Mouse (Mus musculus): ENCODE measurements around the gene Rbfox3. TPM values are rescaled to one million over a fixed set of nuclear protein-coding genes. Genes with fewer than 3 reads are reported as not detected.

The Rbfox3 gene
- polyA plus RNA-seq, 1 experiment from 2014 or later: 56.3 TPM

GRCm38 (mm10) chr11:118875243-118875897, 36.0 kb downstream of the Rbfox3 start:
- ATAC-seq: peak; percentile 74
- H3K27ac ChIP-seq (ENCODE audit: low read length): no peak overlapping the region

GRCm38 (mm10) chr11:118874487-118875095, 36.8 kb downstream of the Rbfox3 start:
- no peaks in the 10 kb centered on the region for H3K27me3 ChIP-seq (replicated peaks; ENCODE audit: control insufficient read depth, insufficient read depth, low read length)

More at GRCm38 (mm10) chr11:118875243-118875897, 36.0 kb downstream of the Rbfox3 start:
- Histone ChIP-seq H3K9me3 (ENCODE audit: control insufficient read depth, low read length) (no peaks in the 10 kb centered on the region), H3K4me2 (ENCODE audit: low read length) (no peak overlapping the region), H3K4me3 (replicated peaks; ENCODE audit: low read length) (no peak overlapping the region), H3K9ac (replicated peaks; ENCODE audit: low read depth, low read length) (no peak overlapping the region), H3K27me3 (replicated peaks; ENCODE audit: control insufficient read depth, insufficient read depth, low read length) (no peaks in the 10 kb centered on the region), H3K36me3 (ENCODE audit: control insufficient read depth, insufficient read depth) (no peaks in the 10 kb centered on the region), H3K4me1 (replicated peaks; ENCODE audit: control insufficient read depth, insufficient read depth, low read length) (peaks cover 23% of the 10 kb centered on the region)
- WGBS: 11% methylated on average over 5 of the region's 5 CpGs

GRCm38 (mm10) chr11:118874022-118874421, 37.4 kb downstream of the Rbfox3 start:
- H3K9ac ChIP-seq (replicated peaks; ENCODE audit: low read depth, low read length): no peak overlapping the region

More at GRCm38 (mm10) chr11:118874487-118875095, 36.8 kb downstream of the Rbfox3 start:
- Histone ChIP-seq H3K4me3 (replicated peaks; ENCODE audit: low read length) (no peak overlapping the region), H3K9me3 (ENCODE audit: control insufficient read depth, low read length) (no peaks in the 10 kb centered on the region), H3K36me3 (ENCODE audit: control insufficient read depth, insufficient read depth) (no peaks in the 10 kb centered on the region), H3K4me1 (replicated peaks; ENCODE audit: control insufficient read depth, insufficient read depth, low read length) (peaks cover 23% of the 10 kb centered on the region), H3K27ac (ENCODE audit: low read length) (no peak overlapping the region), H3K9ac (replicated peaks; ENCODE audit: low read depth, low read length) (no peak overlapping the region), H3K4me2 (ENCODE audit: low read length) (no peak overlapping the region)
- ATAC-seq: 0 out of 2 replicates have a peak, but pooled peaks have one; percentile 31
- 16% methylated on average over 7 of the region's 7 CpGs for WGBS

GRCm38 (mm10) chr11:118871527-118871926, 39.9 kb downstream of the Rbfox3 start:
- WGBS: 81% methylated on average over 10 of the region's 10 CpGs
- H3K27me3 ChIP-seq (replicated peaks; ENCODE audit: control insufficient read depth, insufficient read depth, low read length): no peaks in the 10 kb centered on the region

More at GRCm38 (mm10) chr11:118874022-118874421, 37.4 kb downstream of the Rbfox3 start:
- Histone ChIP-seq H3K27me3 (replicated peaks; ENCODE audit: control insufficient read depth, insufficient read depth, low read length) (no peaks in the 10 kb centered on the region), H3K9me3 (ENCODE audit: control insufficient read depth, low read length) (no peaks in the 10 kb centered on the region), H3K4me3 (replicated peaks; ENCODE audit: low read length) (no peak overlapping the region), H3K4me2 (ENCODE audit: low read length) (no peak overlapping the region), H3K36me3 (ENCODE audit: control insufficient read depth, insufficient read depth) (no peaks in the 10 kb centered on the region), H3K4me1 (replicated peaks; ENCODE audit: control insufficient read depth, insufficient read depth, low read length) (peaks cover 23% of the 10 kb centered on the region), H3K27ac (ENCODE audit: low read length) (no peak overlapping the region)
- 54% methylated on average over 11 of the region's 11 CpGs for WGBS
- ATAC-seq: no peak

GRCm38 (mm10) chr11:118863360-118863759, 48.0 kb downstream of the Rbfox3 start:
- Histone ChIP-seq H3K4me1 (replicated peaks; ENCODE audit: control insufficient read depth, insufficient read depth, low read length) (0 out of 2 replicates have a peak, but pooled peaks cover 5% of the 10 kb centered on the region), H3K4me3 (replicated peaks; ENCODE audit: low read length) (no peak overlapping the region), H3K27ac (ENCODE audit: low read length) (no peak overlapping the region), H3K9ac (replicated peaks; ENCODE audit: low read depth, low read length) (no peak overlapping the region), H3K27me3 (replicated peaks; ENCODE audit: control insufficient read depth, insufficient read depth, low read length) (no peaks in the 10 kb centered on the region), H3K36me3 (ENCODE audit: control insufficient read depth, insufficient read depth) (no peaks in the 10 kb centered on the region), H3K9me3 (ENCODE audit: control insufficient read depth, low read length) (no peaks in the 10 kb centered on the region), H3K4me2 (ENCODE audit: low read length) (no peak overlapping the region)
- WGBS: 81% methylated on average over 3 of the region's 3 CpGs
- ATAC-seq: no peak

More at GRCm38 (mm10) chr11:118871527-118871926, 39.9 kb downstream of the Rbfox3 start:
- Histone ChIP-seq H3K27ac (ENCODE audit: low read length) (no peak overlapping the region), H3K9ac (replicated peaks; ENCODE audit: low read depth, low read length) (no peak overlapping the region), H3K4me1 (replicated peaks; ENCODE audit: control insufficient read depth, insufficient read depth, low read length) (peaks cover 23% of the 10 kb centered on the region), H3K36me3 (ENCODE audit: control insufficient read depth, insufficient read depth) (no peaks in the 10 kb centered on the region), H3K4me3 (replicated peaks; ENCODE audit: low read length) (no peak overlapping the region), H3K4me2 (ENCODE audit: low read length) (no peak overlapping the region), H3K9me3 (ENCODE audit: control insufficient read depth, low read length) (no peaks in the 10 kb centered on the region)
- ATAC-seq: no peak

- 0 out of 2 replicates have a peak, but pooled peaks cover 5% of the 10 kb centered on the region for H3K4me1 ChIP-seq (replicated peaks; ENCODE audit: control insufficient read depth, insufficient read depth, low read length)
- H3K4me2 ChIP-seq (ENCODE audit: low read length): no peak overlapping the region
- WGBS: 69% methylated on average over 15 of the region's 15 CpGs
- ATAC-seq: no peak
- H3K27ac ChIP-seq (ENCODE audit: low read length): no peak overlapping the region
- H3K4me3 ChIP-seq (replicated peaks; ENCODE audit: low read length): no peak overlapping the region
- no peaks in the 10 kb centered on the region for H3K9me3 ChIP-seq (ENCODE audit: control insufficient read depth, low read length)
- H3K9ac ChIP-seq (replicated peaks; ENCODE audit: low read depth, low read length): no peak overlapping the region
- no peaks in the 10 kb centered on the region for H3K36me3 ChIP-seq (ENCODE audit: control insufficient read depth, insufficient read depth)
- H3K27me3 ChIP-seq (replicated peaks; ENCODE audit: control insufficient read depth, insufficient read depth, low read length): no peaks in the 10 kb centered on the region
Measured at GRCm38 (mm10) chr11:118861801-118862431, 49.5 kb downstream of the Rbfox3 start.

GRCm38 (mm10) chr11:118861246-118861645, 50.2 kb downstream of the Rbfox3 start:
- H3K36me3 ChIP-seq (ENCODE audit: control insufficient read depth, insufficient read depth): no peaks in the 10 kb centered on the region
- WGBS: 75% methylated on average over 6 of the region's 6 CpGs
- no peak overlapping the region for H3K27ac ChIP-seq (ENCODE audit: low read length)
- H3K4me1 ChIP-seq (replicated peaks; ENCODE audit: control insufficient read depth, insufficient read depth, low read length): 0 out of 2 replicates have a peak, but pooled peaks cover 5% of the 10 kb centered on the region
- H3K4me2 ChIP-seq (ENCODE audit: low read length): no peak overlapping the region
- H3K4me3 ChIP-seq (replicated peaks; ENCODE audit: low read length): no peak overlapping the region
- no peak for ATAC-seq
- H3K9ac ChIP-seq (replicated peaks; ENCODE audit: low read depth, low read length): no peak overlapping the region
- no peaks in the 10 kb centered on the region for H3K9me3 ChIP-seq (ENCODE audit: control insufficient read depth, low read length)
- no peaks in the 10 kb centered on the region for H3K27me3 ChIP-seq (replicated peaks; ENCODE audit: control insufficient read depth, insufficient read depth, low read length)

GRCm38 (mm10) chr11:118860812-118861211, 50.6 kb downstream of the Rbfox3 start:
- Histone ChIP-seq H3K9me3 (ENCODE audit: control insufficient read depth, low read length) (no peaks in the 10 kb centered on the region), H3K4me3 (replicated peaks; ENCODE audit: low read length) (no peak overlapping the region), H3K27ac (ENCODE audit: low read length) (no peak overlapping the region), H3K36me3 (ENCODE audit: control insufficient read depth, insufficient read depth) (no peaks in the 10 kb centered on the region), H3K4me2 (ENCODE audit: low read length) (no peak overlapping the region), H3K27me3 (replicated peaks; ENCODE audit: control insufficient read depth, insufficient read depth, low read length) (no peaks in the 10 kb centered on the region), H3K9ac (replicated peaks; ENCODE audit: low read depth, low read length) (no peak overlapping the region), H3K4me1 (replicated peaks; ENCODE audit: control insufficient read depth, insufficient read depth, low read length) (0 out of 2 replicates have a peak, but pooled peaks cover 5% of the 10 kb centered on the region)
- WGBS: 93% methylated on average over 8 of the region's 8 CpGs
- ATAC-seq: no peak

- Histone ChIP-seq H3K36me3 (ENCODE audit: control insufficient read depth, insufficient read depth) (no peaks in the 10 kb centered on the region), H3K27ac (ENCODE audit: low read length) (no peak overlapping the region), H3K9ac (replicated peaks; ENCODE audit: low read depth, low read length) (no peak overlapping the region), H3K4me1 (replicated peaks; ENCODE audit: control insufficient read depth, insufficient read depth, low read length) (0 out of 2 replicates have a peak, but pooled peaks cover 5% of the 10 kb centered on the region), H3K27me3 (replicated peaks; ENCODE audit: control insufficient read depth, insufficient read depth, low read length) (no peaks in the 10 kb centered on the region), H3K4me3 (replicated peaks; ENCODE audit: low read length) (no peak overlapping the region), H3K4me2 (ENCODE audit: low read length) (no peak overlapping the region), H3K9me3 (ENCODE audit: control insufficient read depth, low read length) (no peaks in the 10 kb centered on the region)
- 66% methylated on average over 5 of the region's 5 CpGs for WGBS
- no peak for ATAC-seq
Measured at GRCm38 (mm10) chr11:118859839-118860238, 51.6 kb downstream of the Rbfox3 start.
